Mouse (Mus musculus) right cerebral cortex, postnatal 36 days (tissue): ENCODE measurements around the gene H2-K1.
A peak's percentile ranks its signal among the peaks of the same experiment; 100 is the strongest.
"Not testable (repeated sequence)": the region's sequence is repeated elsewhere in the genome, so short reads cannot be mapped to it uniquely, and the experiment has no call there.

ENCODE experiments used
- DNase-seq, 2 experiments: peaks; one replicate each; pipeline ENCODE4 v3.0.0; 2022; ENCODE audit warnings: low spot score in 2 of 2, mixed read lengths in 1 of 2

The H2-K1 gene

GRCm38 (mm10) chr17:34026917-34027655 is 26.9 kb upstream of the H2-K1 start:
- DNase-seq = no peak

GRCm38 (mm10) chr17:34026221-34026620 is 26.1 kb upstream of the H2-K1 start:
- DNase-seq = no peak

DNA sequence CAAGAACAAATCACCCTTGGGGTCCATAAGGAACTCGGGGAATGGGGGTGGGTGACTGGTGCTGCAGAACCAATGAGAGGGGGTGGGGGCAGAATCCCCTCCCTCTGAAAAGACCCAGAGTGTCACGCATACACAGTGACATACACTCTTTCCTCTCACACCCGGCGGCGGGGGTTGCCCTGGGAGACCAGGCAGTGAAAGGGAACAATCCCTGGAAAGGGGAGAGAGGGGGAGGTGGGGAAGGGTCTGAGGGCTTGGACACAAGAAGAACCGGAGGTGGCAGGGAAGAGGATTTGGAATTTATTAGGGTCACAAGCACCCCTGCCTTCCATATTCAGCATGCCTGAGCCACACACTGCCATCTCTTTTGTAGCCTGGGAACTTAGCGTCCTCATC is 25.6 kb upstream of the H2-K1 start:
- no peak for DNase-seq

- no peak for DNase-seq
These were observed 25.0 kb upstream of the H2-K1 start for GRCm38 (mm10) chr17:34024861-34025755.

DNA sequence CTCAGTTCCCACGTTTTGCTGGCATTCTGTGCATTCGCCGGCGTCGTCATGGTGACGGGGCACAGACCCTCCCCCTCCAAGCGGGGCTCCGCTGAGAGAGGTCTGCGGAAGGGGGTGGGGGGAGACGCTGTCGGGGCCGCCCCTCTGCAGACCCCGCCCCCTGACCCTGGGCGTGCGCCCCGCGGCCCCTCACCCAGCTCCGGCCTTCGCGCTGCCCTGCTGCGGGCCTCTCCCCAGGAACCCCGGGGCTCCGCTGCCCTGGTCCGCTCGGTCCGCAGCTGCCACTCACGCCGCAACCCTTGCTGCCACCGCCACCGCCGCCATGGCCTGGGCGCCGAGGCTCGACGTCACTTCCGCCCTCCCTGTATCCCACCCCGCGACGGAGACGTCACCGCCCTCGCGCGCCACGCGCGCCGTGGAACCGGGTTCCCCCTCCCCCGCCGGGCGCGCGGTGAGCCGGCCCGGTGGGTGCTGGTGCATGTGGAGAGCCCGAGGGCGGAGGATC is 24.2 kb upstream of the H2-K1 start, which contains the start of gene Ring1:
Gene Ring1 (minus strand): TSS at position 364 of the 505 bp plus-strand sequence.
- peak; percentile 83 to 85 for DNase-seq

DNA sequence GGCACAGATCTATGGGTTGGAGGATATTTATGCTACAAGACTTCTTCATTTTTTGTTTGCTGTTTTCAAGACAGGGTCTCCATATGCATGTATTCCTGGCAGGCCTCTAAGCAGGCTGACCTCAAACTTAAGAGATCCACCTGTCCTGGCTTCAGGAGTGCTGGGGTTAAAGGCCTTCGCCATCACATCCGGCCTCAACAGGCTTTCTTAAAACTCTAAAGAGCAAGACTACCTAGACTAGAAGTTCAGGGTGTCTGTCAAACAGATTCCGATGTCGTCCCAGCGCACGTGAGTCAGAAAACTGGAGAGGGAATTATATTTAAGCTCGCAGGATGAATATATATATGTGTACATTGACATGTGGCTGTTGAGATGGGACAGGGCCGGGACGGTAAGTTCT is 23.5 kb upstream of the H2-K1 start:
- no peak for DNase-seq

DNA sequence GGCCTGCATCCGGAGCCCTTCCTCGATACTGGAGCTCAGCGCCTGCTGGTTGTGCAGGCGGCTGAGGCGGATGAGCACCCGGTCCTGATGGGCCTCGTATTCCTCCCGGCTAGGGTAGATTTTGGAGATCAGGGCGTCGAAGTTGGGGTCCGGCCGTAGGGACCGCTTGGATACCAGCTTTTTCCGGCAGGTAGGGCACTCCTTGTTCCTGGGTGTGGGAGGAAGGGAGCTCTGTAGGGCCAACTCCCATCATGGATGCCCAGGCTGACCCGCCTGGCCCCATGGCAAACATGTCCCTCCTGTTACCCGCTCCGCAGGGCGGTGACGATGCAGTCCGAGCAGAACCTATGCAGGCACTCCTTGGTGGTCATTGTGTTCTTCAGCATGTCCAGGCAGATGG is 22.8 kb upstream of the H2-K1 start:
- DNase-seq = no peak

GRCm38 (mm10) chr17:34022414-34022783 is 22.3 kb upstream of the H2-K1 start:
- no peak for DNase-seq

DNA sequence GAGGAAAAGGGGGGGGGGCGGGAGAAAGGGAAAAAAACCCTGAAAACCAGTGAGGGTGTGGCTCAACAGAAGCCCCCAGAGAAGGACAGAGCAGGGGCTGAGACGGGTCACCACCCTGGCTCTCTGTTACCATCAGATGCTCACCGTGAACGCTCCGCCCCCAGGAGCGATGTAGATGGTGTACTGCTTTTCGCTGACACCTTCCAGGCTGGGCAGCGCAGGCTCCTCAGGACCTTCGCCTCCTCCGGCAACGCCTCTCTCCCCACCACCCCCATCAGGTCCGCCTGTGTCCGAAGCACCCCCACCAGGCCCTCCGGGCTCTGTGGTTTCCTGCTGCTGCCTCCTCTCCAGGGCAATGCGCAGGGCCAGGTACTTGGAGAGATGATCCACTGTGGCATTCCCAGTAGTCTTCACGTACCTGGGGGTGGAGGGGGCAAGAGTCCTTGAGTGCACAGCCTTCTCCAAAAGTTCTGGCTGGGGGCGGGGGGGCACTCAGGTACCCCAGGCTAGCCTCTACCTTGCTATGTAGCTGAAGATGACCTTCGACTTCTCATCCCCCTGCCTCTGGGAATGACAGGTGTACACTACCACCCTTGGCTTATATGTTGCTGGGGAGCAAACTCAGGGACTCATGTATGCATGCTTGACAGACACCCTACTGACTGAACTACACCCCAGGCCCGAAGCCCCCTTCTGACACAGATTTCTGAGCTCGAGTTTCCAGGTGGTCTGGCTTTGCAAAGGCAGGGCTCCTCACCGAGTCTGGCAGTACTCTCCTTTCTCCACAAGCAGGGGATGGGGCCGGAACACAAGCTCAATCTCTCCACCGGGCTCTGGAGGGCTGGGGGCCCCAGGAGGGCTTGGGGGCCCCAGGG is 21.6 kb upstream of the H2-K1 start:
- no peak for DNase-seq

DNA sequence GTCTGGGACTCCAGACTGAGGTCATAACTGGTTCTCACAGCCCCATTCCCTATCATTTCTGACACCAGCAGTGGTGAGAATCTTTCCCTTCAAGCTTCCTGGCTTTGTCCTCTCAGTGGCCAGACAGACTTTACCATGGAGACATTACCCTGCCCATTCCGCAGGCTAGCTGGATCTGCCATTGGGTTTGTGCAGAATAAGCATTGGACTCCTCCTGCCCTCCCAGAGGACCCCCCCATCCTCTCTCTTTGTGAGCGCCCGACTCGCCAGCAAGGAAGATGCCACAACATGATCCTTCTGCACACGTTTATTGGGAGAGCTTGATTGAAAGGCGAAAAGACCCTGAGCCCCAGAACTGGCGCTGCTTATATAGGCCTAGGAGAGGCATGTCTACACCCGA is 13.3 kb upstream of the H2-K1 start:
- DNase-seq = no peak

- DNase-seq = no peak
These were observed 10.0 kb upstream of the H2-K1 start for GRCm38 (mm10) chr17:34010156-34010555.

DNA sequence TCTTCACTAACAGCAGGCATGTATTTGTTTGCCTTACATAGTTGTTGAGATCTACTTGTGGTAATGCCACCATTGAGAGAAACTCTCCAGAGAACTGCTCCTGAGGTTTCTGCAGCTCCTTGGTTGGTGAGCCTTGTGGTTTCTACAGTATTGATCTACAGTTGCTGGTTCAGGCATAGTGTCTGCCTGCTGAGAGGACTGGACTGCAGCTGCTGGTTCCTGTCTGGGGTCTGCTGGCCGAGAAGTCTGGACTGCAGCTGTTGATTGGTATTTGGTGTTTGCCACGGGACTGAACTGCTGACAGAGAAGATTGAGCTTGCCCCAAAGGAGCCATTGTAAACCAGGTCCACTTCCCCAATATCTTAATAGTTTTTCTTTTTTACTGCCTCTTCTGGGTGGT is 6.4 kb upstream of the H2-K1 start:
- no peak for DNase-seq

DNA sequence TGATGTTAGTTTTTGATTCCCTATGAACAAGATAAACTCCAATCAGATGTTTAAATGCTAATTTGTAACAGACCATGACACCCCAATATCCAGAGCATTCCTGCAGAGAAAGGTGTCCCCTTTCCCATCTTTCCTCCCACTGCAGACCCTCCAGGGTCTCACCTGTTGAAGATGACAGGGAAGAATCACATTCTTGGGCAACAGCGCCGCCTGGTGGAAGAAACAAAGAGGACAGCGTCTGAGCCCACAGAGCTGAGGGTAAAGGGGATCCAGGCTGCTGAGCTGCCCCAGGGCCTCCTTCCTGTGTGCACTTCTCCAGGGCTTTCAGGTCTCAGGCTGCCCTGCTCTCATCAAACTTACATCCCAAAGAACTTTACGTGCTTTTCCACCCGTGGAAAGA is 3.3 kb upstream of the H2-K1 start:
- DNase-seq = no peak

DNA sequence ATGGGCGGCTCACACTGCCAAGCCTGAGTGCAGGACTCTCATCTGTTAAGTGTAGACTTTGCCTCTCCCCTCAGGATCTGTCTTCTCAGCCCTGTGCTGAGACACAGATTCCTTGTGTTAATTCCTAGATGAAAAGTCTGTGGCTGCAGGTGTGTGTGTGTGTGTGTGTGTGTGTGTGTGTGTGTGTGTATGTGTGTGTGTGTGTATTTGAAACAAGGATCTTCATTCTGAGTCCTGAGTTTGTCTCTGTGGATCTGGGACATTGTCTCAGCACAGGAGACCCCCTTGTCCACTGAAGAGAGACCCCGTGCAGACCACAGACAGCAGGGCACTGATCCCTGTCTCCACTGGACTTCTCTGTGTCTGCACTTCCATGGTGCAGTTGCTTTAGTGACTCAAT is 649 bp upstream of the H2-K1 start:
- DNase-seq = not testable (repeated sequence)

DNA sequence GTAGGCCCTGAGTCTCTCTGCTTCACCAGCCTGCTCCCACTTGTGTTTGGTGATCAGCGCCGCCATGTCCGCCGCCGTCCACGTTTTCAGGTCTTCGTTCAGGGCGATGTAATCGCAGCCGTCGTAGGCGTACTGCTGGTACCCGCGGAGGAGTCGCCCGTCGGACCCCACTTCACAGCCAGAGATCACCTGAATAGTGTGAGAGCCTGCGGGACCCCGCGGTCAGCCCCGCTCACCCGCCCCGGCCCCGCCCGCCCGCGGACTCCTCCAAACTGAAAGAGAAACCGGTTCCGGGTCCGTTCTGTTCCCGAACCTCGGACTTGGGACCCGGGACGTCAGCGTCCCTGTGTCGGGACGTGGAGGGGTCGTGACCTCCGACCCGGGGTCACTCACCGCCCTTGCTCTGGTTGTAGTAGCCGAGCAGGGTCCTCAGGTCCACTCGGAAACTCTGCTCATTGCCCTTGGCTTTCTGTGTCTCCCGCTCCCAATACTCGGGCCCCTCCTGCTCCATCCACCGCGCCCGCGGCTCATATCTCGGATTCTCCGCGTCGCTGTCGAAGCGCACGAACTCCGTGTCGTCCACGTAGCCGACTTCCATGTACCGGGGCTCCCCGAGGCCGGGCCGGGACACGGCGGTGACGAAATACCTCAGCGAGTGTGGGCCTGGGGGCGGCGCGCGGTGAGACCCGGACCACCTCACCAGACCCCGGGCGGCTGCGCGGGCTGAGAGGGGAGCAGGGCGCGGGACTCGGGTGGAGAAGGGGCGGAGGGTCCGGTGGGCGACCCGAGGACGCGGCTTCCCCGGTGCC is 602 bp downstream of the H2-K1 start:
- no peak for DNase-seq

- not testable (repeated sequence) for DNase-seq
These were observed 1.4 kb downstream of the H2-K1 start for GRCm38 (mm10) chr17:33998697-33999096.

DNA sequence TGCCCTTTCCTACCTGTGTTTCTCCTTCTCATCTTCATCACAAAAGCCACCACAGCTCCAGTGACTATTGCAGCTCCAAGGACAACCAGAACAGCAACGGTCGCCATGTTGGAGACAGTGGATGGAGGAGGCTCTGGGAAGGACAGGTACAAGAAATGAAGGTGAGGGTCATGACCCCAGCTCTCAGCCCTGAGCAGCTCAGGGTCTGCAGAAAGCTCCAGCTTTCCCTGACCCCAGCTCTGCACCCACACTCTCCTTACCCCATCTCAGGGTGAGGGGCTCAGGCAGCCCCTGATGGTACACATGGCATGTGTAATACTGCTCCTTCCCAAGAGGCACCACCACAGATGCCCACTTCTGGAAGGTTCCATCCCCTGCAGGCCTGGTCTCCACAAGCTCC is 3.1 kb downstream of the H2-K1 start:
- not testable (repeated sequence) for DNase-seq

DNA sequence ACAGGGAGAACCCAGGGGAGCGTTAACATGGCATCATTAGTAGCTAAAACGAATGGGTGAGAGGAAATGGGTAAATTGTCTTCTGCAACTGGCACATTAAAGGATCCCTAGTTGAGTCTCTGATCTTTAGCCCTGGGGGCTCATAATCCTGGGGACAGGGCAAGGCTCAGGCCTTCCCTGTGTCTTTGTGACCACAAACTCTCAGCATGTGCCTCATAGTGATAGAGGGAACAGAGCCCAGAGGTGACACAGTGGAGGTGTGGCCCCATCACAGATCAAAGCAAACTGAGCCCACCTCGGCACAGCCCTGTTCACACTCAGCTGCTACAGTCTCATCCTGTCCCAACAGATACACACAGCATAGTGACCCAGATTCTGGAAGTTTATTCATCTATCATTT is 4.5 kb downstream of the H2-K1 start:
- no peak for DNase-seq

DNA sequence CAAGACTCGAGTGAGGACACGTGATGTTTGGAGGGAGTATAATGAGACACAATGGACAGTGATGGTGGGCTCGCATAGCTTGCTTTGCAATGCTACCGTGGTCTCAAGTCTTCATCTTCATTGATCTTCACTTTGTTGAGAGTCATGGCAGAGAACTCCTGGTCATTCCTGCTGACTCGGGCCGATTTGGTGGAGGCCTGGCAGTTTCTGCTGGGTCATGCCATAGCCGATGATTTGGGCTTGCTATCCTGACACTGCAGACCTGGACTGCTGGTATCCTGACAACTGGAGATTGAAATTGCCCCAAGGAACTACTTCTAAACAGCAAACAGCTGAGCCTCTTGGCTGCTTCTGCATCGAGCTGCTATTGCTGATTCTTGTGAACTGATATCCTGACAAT is 5.2 kb downstream of the H2-K1 start:
- no peak for DNase-seq

- no peak for DNase-seq
These were observed 8.1 kb downstream of the H2-K1 start for GRCm38 (mm10) chr17:33991788-33992664.
